ENCODE assay signal across 8 mouse cellular contexts in the genomic region with DNA sequence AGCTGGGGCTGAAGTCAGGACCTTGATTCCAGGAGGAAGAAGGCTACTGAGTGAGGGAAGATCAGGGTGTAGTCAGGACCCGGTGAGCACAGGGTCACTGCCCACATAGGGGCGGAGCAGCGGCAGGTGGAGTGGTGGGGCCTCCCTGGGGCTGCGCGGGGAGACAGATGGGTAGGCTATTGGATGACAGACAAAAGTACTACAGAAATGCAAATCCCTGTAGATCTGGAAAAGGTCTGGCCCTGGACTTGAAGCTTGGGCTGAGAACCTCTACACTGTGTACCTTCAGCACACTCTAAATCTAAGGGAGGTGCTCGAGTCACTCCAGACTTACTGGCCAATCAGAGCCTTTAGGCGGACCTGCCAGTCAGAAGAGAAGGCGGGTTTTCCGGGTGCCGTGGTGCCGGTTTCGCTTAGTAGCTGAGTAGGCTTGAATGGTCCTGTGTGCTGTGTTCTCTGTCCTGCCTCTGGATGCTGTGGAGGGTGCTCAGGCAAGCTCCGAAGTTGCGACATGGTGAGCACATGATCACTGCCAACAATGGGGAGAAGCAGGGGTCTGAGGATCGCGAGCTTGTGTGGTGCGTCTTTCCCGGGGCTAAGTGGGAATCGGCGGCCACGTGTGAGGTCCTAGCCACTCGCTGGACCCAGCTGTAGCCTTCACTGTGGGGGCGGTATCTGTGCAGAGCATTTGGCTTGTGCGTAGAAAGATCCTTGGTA. TPM values are rescaled to one million over a fixed set of nuclear protein-coding genes. Genes with fewer than 3 reads are reported as not detected.
DNase-seq lines count a peak whose midpoint lies in the region; ATAC-seq and TF ChIP-seq lines count a peak whose summit lies in the region.
"Not testable (repeated sequence)": the region's sequence is repeated elsewhere in the genome, so short reads cannot be mapped to it uniquely, and the experiment has no call there.

No protein-coding gene starts in this region.

- H3K9ac ChIP-seq in ES-Bruce4 (ENCODE audit: low read depth, poor library complexity, severe bottlenecking), result peak overlapping the region; percentile 56
- H3K9ac ChIP-seq in forebrain, embryonic 13.5 days, result peak overlapping the region; percentile 65
- H3K9ac ChIP-seq in liver, embryonic 16.5 days (ENCODE audit: low read depth, low read length), result peak overlapping the region; percentile 68
- H3K9ac ChIP-seq in neural tube, embryonic 12.5 days, result peak overlapping the region; percentile 49

- not testable (repeated sequence) for TF ChIP-seq CTCF in ES-Bruce4 (IDR thresholded peaks at IDR 0.05; ENCODE audit: low read depth, low read length)

- not testable (repeated sequence) for H3K4me1 ChIP-seq in ES-Bruce4 (ENCODE audit: control insufficient read depth, insufficient read depth, low read length); forebrain, embryonic 13.5 days; liver, embryonic 16.5 days (ENCODE audit: control insufficient read depth, low read depth, low read length); neural tube, embryonic 12.5 days

- H3K9me3 ChIP-seq in ES-Bruce4 (replicated peaks; ENCODE audit: control insufficient read depth, insufficient read depth, low read length, poor library complexity, severe bottlenecking), result peaks cover 38% of the 10 kb centered on the region
- peaks cover 15% of the 10 kb centered on the region for H3K9me3 ChIP-seq in forebrain, embryonic 13.5 days (replicated peaks)
- not testable (repeated sequence) for H3K9me3 ChIP-seq in liver, embryonic 16.5 days (replicated peaks; ENCODE audit: control insufficient read depth, low read length)
- peaks cover 10% of the 10 kb centered on the region for H3K9me3 ChIP-seq in neural tube, embryonic 12.5 days

- peaks cover 23% of the 10 kb centered on the region for H3K36me3 ChIP-seq in ES-Bruce4 (ENCODE audit: control insufficient read depth, insufficient read depth, low read length, poor library complexity, severe bottlenecking)
- peaks cover 11% of the 10 kb centered on the region for H3K36me3 ChIP-seq in forebrain, embryonic 13.5 days (ENCODE audit: poor library complexity, severe bottlenecking)
- not testable (repeated sequence) for H3K36me3 ChIP-seq in liver, embryonic 16.5 days (ENCODE audit: control insufficient read depth, insufficient read depth); neural tube, embryonic 12.5 days

- not testable (repeated sequence) for H3K27me3 ChIP-seq in ES-Bruce4 (ENCODE audit: control insufficient read depth, insufficient read depth, low read length, poor library complexity, severe bottlenecking); forebrain, embryonic 13.5 days; liver, embryonic 16.5 days (ENCODE audit: control insufficient read depth, insufficient read depth, low read depth, low read length); neural tube, embryonic 12.5 days (replicated peaks)

- peak overlapping the region; percentile 71 for H3K4me2 ChIP-seq in forebrain, embryonic 13.5 days
- H3K4me2 ChIP-seq in liver, embryonic 16.5 days (ENCODE audit: low read depth, low read length), result peak overlapping the region; percentile 64
- H3K4me2 ChIP-seq in neural tube, embryonic 12.5 days (replicated peaks), result peak overlapping the region; percentile 70

- intact Hi-C loops in heart, postnatal 10 days (cut with DNase I), result not testable (repeated sequence)

- TF ChIP-seq POLR2A in ES-Bruce4 (IDR thresholded peaks at IDR 0.05; ENCODE audit: insufficient read depth, low read length), result not testable (repeated sequence)

- peak overlapping the region; percentile 79 for H3K4me3 ChIP-seq in ES-Bruce4 (ENCODE audit: low read depth, low read length)
- H3K4me3 ChIP-seq in forebrain, embryonic 13.5 days, result peak overlapping the region; percentile 51
- H3K4me3 ChIP-seq in liver, embryonic 16.5 days (ENCODE audit: low read depth, low read length), result peak overlapping the region; percentile 70
- peak overlapping the region; percentile 48 for H3K4me3 ChIP-seq in neural tube, embryonic 12.5 days

- WGBS in forebrain, embryonic 13.5 days, result under 1% methylated on average over 24 of the region's 24 CpGs
- WGBS in large intestine, adult 2 months, result under 1% methylated on average over 24 of the region's 24 CpGs
- under 1% methylated on average over 23 of the region's 24 CpGs for WGBS in liver, embryonic 16.5 days (ENCODE audit: insufficient replicate concordance)
- 2% methylated on average over 24 of the region's 24 CpGs for WGBS in neural tube, embryonic 12.5 days

- not testable (repeated sequence) for TF ChIP-seq EP300 in ES-Bruce4 (IDR thresholded peaks at IDR 0.05; ENCODE audit: insufficient read depth, low read depth, low read length)

- peak; percentile 83 to 84 for DNase-seq in heart, postnatal 10 days
- DNase-seq in large intestine, adult 2 months (ENCODE audit: low read depth, low spot score), result peak; percentile 22
- DNase-seq in telencephalon, adult 2 months (ENCODE audit: low read depth, low spot score), result peak; percentile 65

- ATAC-seq in cerebellum, adult (ENCODE audit: insufficient number of reproducible peaks, low FRiP score, low TSS enrichment), result peak; percentile 97
- peak; percentile 99 for ATAC-seq in forebrain, embryonic 13.5 days
- ATAC-seq in liver, embryonic 16.5 days (ENCODE audit: low read depth), result peak; percentile 91
- ATAC-seq in neural tube, embryonic 12.5 days (ENCODE audit: low FRiP score, low read depth), result peak; percentile 99

- peak overlapping the region; percentile 77 for H3K27ac ChIP-seq in ES-Bruce4 (ENCODE audit: insufficient read depth, low read length)
- peak overlapping the region; percentile 14; the same call in 1 of the 2 replicates for H3K27ac ChIP-seq in forebrain, embryonic 13.5 days
- peak overlapping the region; percentile 7; the same call in 1 of the 2 replicates for H3K27ac ChIP-seq in liver, embryonic 16.5 days (ENCODE audit: low read length)
- not testable (repeated sequence) for H3K27ac ChIP-seq in neural tube, embryonic 12.5 days

RNA-seq across cellular contexts. Expression of a gene that starts 29.2 kb away (rescaled TPM):
- 25.1 and 30.3 TPM in 2 replicates for polyA plus RNA-seq in ES-Bruce4 (2011; ENCODE audit: insufficient read depth, insufficient read length, low read depth, missing spikeins)
- 24.0 and 27.8 TPM in 2 replicates for polyA plus RNA-seq in forebrain, embryonic 13.5 days (2015; fragmentation: Nextera tagmentation; extraction: Ambion mirVana)
- 10 to 100 TPM; 16.6 to 19.8 TPM for total RNA-seq in heart, postnatal 10 days (2021)
- 2.2 and 2.9 TPM in 2 replicates for polyA plus RNA-seq in large intestine, adult 2 months (2012; rRNA removed)
- polyA plus RNA-seq in liver, embryonic 16.5 days (2015; fragmentation: Nextera tagmentation; extraction: Ambion mirVana), result 6.1 and 7.1 TPM in 2 replicates
- 22.3 and 24.2 TPM in 2 replicates for polyA plus RNA-seq in neural tube, embryonic 12.5 days (2016; fragmentation: Nextera tagmentation; extraction: Ambion mirVana)

Comparison
In these comparisons a context has a peak if more than half of its experiments do, and no peak if none do; other contexts are left out.
1. DNase-seq: peak in every context shown above with its lines; median percentile 84 in heart, postnatal 10 days; 65 in telencephalon, adult 2 months; 22 in large intestine, adult 2 months.